Mouse (Mus musculus): Measurements from ENCODE around the gene Hoxc10.

Hoxc10 gene

DNA sequence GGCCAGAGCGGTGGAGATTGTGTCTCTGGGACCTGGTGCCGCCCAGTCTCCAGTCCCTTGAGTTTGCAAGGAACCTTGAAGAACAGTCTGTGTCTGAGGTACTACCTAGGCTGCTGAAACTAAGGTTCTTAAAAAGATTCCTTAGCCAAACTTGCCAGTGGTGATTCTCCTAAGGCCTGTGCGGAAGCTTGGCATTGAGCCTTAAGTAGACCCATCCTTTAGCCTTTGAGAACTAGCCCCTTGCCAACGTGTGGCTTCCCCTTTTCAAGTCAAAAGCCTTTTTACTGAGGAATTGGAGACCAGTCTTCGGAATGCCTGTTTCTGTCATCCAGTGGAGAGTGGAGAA, 23.2 kb upstream of the Hoxc10 start:
- DNase-seq (ENCODE audit: low spot score in 2 of 2), result no peak

DNA sequence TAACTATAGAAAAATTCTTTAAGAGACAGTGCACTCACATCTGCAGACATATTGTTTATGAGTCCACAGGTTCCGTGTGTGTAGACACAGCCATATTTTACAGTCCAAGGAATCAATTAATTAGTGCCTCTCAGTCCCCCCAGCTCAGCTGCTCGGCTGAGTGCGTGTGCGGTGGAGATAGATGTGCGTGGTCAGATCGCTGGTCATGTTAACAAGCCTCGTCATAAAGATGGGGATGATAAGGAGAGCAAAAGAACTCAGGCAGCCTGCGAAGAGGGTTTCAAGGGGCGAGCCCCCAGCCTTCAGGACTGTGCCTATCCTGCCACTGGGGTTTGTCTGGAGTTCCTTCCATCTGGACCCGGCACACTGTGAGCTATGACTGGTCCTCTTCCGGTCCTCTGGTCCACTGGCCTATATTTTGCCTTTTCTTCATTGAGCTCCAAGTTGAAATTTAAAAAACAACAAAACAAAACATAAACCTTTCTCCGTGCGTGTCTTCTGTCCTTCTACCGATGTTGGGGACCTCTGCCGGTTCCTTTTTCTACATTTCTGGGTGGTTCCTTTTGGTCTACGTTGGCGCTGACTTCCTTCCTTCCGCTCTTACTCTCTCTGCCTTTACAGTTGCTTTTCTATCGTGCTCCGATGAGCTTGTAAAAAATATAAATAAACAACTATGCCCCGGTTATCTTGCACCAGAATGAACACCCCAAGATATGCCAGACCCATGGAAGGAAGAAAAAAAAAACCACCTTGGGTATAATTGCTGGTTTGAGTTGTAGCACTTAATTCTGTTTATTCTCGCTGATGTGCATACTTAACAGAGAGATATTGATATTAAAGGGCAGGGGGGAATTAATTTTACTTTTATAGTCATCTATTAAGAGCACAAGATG, 21.2 kb upstream of the Hoxc10 start:
- DNase-seq (ENCODE audit: low spot score in 2 of 2), result no peak

DNA sequence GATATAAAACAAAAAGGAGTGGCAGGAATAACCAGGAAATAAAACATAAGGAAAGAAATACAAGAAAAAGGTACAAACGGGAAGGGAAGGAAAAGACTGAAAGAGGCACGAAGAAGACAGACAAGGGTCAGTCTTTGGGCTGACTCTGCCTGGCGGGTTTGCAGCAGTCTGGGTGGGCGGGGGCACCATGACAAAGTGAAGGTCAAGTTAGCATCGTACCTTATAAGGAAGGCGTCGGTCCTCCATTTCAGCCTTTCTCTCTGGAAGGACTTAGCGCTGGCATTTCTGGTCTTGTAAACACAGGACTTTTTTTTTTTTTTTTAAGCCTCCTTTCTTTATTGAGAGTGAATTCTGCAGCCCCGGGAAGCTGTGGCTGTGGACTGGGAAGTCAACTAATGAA, 19.3 kb upstream of the Hoxc10 start:
- DNase-seq (ENCODE audit: low spot score in 2 of 2), result no peak

- no peak for DNase-seq (ENCODE audit: low spot score in 2 of 2)
These were observed 17.8 kb upstream of the Hoxc10 start for GRCm38 (mm10) chr15:102948842-102949241.

GRCm38 (mm10) chr15:102949696-102950095, 16.9 kb upstream of the Hoxc10 start:
- no peak for DNase-seq (ENCODE audit: low spot score in 2 of 2)

GRCm38 (mm10) chr15:102950877-102951276, 15.7 kb upstream of the Hoxc10 start:
- no peak for DNase-seq (ENCODE audit: low spot score in 2 of 2)

DNA sequence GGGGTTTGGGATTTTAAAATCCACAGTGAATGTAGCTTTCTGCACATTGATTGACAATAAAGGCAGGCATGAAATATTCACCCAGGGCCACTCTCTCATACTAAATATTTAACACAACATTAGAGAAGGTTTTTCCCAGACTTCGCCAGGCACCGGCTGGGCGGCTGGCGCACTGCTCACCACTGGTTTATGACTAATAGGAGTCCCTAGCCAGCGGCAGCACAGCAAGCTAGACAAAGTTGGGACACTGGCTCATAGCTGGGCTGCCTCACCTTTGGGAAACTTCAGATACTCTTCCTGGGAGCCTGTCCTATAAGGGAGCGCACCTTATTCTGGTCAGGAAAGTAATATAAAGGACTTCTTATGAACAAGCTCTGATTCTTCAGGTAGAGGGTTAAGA, 13.0 kb upstream of the Hoxc10 start:
- DNase-seq (ENCODE audit: low spot score in 2 of 2), result no peak

DNA sequence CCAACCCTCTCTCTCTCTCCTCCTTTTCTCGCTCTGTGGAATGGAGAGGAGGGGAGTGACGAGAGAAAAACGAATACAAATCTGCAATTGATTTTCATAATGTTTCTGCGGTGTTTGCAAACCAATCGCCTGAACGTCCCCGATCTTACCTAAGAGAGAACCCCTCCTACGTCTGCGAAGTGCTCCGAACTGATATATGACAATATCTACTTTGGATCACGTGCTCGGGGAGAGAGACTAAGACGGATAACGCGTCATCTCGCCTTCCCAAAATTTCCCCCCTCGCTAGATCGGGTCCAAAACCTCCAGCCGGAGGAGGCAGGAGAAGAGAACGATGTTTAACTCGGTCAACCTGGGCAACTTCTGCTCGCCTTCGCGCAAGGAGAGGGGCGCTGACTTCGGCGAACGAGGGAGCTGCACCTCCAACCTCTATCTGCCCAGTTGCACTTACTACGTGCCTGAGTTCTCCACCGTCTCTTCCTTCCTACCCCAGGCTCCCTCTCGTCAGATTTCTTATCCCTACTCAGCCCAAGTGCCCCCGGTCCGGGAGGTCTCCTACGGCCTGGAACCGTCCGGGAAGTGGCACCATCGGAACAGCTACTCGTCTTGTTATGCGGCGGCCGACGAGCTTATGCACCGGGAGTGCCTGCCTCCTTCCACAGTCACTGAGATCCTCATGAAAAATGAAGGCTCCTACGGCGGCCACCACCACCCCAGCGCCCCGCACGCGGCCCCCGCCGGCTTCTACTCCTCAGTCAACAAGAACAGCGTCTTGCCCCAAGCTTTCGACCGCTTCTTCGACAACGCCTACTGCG, 12.2 kb upstream of the Hoxc10 start, which contains the start of gene Hoxc11:
Gene Hoxc11, plus strand, starts transcription at position 236 of the 815 bp plus-strand sequence.
- no peak for DNase-seq (ENCODE audit: low spot score in 2 of 2)

DNA sequence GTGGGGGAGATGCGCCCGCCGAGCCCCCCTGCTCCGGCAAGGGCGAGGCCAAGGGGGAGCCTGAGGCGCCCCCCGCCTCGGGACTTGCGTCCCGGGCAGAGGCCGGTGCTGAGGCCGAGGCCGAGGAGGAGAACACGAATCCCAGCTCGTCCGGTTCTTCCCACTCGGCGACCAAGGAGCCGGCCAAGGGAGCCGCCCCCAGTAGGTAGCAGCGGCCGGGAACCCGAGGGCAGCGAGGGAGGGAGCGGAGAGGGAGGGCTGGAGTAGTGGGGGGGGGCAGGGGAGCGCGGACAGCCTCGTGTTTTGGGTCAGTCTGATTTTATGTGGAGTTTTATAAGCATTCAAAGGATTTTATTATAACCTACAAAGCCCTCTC, 11.6 kb upstream of the Hoxc10 start:
- no peak for DNase-seq (ENCODE audit: low spot score in 2 of 2)

- DNase-seq (ENCODE audit: low spot score in 2 of 2), result no peak
These were observed 10.6 kb upstream of the Hoxc10 start for GRCm38 (mm10) chr15:102955833-102956640.

- no peak for DNase-seq (ENCODE audit: low spot score in 2 of 2)
These were observed 9.7 kb upstream of the Hoxc10 start for GRCm38 (mm10) chr15:102956906-102957305.

DNA sequence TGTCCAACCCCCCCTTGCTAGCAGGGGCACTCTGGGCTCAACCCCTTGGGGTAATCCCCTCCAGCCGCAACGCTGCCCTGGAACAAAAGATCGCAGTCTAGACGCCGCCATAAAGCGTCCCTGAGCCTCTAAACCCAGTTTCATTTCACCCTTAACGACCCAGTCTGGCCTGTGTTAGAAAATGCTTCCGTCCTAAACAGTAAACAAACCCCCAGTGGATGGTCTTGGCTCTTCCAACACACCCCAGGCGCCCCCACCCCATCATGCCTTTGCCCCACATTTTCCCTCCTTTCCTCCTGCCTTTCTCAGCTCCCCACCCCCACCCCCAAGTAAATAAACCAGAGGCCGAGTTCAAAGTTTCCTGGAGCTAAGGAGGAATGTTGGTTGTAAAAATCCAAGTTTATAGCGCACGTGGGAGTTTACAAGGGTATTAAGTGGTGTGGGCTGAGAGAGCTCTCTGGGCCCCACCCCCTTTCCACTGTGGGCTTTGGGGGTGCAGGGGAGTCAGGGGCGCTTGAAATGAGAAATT, 6.9 kb upstream of the Hoxc10 start:
- no peak for DNase-seq (ENCODE audit: low spot score in 2 of 2)

DNA sequence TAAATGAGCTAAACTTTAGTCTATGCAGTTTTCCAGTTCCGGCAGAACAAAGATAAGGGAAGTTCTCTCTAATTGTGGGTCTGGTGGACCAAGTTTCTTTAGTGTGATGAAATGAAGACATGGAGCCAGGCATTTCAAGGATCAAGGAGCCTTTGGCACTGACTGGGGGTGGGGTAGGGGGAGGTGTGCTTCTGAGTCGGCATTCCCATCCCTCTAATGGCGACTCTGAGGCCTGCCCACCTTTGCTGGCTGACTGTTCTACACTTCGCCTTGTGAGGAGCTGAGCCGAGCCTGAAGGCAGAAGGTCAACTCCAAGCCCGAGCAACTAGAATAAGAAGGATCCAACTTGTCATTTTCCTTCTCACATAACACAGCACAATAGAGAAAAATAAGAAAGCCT, 4.9 kb upstream of the Hoxc10 start:
- DNase-seq (ENCODE audit: low spot score in 2 of 2), result no peak

DNA sequence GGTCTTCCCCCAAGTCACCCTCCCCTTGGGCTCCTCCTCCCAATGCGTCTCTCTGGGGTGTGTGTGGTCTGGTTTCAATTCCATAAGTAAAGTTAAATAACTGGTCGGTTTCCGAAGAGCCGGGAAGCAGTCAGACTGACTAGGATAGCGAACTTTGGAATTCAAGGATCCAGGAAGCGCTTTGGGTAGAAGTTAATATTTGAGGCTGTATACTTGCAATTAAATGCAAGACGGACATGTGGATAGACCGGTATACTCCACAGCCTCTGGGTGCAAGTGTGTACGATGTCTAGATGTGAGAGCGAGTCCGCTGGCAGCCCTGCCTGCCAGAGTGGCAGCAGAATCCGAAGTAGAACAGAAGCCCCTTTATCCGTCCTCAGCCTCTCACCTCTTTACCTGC, 4.1 kb upstream of the Hoxc10 start:
- no peak for DNase-seq (ENCODE audit: low spot score in 2 of 2)

DNA sequence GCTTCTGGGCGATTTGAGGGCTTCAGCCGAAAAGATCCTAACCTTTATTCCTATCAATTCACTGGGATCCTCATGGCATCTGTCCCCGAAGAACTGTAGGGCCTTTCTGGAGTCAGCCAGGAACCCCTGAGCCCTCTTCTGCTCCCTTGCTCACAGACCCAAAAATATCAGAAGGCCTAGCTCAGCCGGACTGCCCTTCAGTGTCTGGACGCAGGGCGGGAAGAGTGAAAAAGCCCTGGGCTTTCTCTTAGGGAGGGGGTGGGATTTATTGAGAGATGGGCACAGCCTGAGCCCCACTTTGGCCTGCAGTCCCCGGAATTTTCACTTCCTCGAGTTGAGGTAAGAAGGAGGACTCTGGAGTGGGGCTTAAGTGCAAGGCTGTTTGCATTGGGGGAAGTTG, 3.3 kb upstream of the Hoxc10 start:
- DNase-seq (ENCODE audit: low spot score in 2 of 2), result no peak

DNA sequence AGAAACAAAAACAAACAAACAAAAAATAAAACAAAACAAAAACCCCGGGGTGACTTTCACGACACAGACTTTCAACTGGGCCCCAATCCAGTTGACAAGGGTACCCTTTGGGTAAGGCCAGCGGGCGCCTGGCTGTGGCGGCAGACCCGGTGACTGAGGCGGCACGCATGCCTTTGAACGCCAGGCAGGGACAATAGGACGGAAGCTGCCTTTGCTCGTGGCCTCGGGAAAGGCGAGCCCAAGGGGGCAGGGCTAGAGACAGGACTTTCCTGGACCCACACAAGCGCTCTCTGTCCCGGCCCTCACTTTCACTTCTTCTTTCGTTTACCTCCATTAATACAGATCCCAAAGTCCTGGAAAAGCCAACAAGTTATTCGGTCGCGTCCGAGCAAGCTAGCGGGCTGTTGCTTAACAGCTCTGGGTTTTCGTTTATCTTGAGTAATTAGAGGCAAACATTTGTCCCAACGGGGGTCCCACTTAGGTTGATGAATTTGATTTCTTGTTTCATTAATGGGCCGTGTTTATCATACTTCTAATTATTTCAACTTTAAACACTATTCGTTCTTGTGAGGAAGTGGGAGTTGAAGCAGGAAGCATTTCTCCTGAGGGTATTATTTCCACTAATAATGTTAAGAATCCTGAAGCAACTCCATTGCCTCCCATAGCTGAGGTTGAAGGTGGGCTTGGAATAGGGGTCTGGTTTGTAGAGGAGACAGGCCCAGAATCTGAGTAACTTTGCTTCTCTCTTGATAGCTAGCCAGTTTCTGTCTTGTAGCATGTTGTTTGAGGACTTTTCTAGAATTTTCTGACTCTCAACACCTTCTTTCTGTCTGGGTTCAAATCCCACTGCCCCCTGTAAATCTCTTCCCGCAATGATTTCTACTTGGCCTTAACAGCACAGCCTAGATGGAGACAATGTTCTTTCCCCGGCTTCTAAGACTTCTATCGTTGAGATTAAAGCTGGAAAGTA, 2.6 kb upstream of the Hoxc10 start:
- no peak for DNase-seq (ENCODE audit: low spot score in 2 of 2)

- no peak for DNase-seq (ENCODE audit: low spot score in 2 of 2)
These were observed 1.3 kb upstream of the Hoxc10 start for GRCm38 (mm10) chr15:102965003-102965891.

DNA sequence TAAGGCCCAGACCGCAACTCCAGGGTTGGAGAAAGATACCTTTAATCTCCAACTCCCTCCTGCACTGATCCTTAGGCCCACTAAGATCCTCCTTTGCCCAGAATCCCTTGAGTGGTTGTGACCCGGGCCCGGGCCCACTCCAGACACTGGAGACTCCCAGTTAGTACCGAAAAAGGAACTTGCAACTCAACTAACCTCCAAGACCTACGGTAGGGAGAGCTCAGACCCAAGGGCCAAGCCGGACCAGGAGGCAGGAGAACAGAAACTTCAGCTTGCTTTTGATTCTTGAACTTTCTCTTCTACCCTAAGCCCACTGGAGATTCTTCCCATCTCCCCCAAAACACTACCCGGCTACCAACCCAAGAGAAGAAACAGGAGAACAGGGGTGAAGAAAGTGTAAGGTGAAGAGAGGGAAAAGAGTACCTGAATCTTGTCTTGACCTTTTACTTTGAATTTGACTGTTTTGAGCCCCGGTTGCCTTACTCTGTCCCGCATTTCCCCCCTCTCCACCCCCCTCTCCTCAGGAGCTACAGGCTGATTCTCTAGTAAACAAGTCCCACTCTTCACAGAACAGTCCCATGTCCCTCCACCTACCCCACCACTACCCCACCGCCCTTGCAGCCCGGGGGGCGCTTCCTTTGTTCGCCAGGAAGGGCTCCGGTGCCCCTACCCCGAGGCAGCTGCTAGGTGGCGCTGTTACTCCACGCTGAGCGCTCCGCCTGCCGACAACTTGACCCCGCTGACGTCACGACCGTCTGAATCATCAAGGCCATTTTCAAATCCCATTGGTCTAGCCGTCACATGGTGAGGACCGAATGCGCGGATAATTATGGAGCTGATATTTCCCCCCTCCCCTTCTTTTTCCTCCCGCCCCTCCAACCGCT, 462 bp upstream of the Hoxc10 start:
- peak; percentile 77 to 96 for DNase-seq (ENCODE audit: low spot score in 2 of 2)

DNA sequence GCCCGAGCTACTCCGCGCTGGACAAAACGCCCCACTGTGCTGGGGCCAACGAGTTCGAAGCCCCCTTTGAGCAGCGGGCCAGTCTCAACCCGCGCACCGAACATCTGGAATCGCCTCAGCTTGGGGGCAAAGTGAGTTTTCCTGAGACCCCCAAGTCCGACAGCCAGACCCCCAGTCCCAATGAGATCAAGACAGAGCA, 615 bp downstream of the Hoxc10 start, which contains the start of gene Hoxc5:
Gene Hoxc5, plus strand, starts transcription at position 132 of the 199 bp plus-strand sequence.
- DNase-seq (ENCODE audit: low spot score in 2 of 2), result no peak
